Mouse (Mus musculus) hindbrain, embryonic 13.5 days (tissue): ENCODE results near the gene Mvk. TPM values are rescaled to one million over a fixed set of nuclear protein-coding genes. Genes with fewer than 3 reads are reported as not detected.

ENCODE experiments used
- ATAC-seq: fragments of 200-750 bp; cut with Nextera tagmentation; 2 replicates; pipeline ENCODE4 v1.8.0; 2017; ENCODE audit warnings: moderate TSS enrichment; ENCODE audit not compliant: low FRiP score
- H3K27ac ChIP-seq: fragments of 300-500 bp; sonication (generic); 2 replicates; pipeline ENCODE4 v1.5.1; 2015; ENCODE audit warnings: inconsistent platforms, mild to moderate bottlenecking, moderate library complexity
- H3K27me3 ChIP-seq: fragments of 300-500 bp; sonication (generic); 2 replicates; pipeline ENCODE4 v1.6.1; 2015; ENCODE audit warnings: mild to moderate bottlenecking, inconsistent platforms
- H3K36me3 ChIP-seq: fragments of 300-500 bp; sonication (generic); 2 replicates; pipeline ENCODE4 v1.6.1; 2015; ENCODE audit warnings: mild to moderate bottlenecking, inconsistent platforms
- H3K4me1 ChIP-seq: fragments of 300-500 bp; sonication (generic); replicated peaks from 2 replicates; pipeline ENCODE4 v1.6.1; 2015; ENCODE audit warnings: inconsistent platforms
- H3K4me2 ChIP-seq: fragments of 300-500 bp; sonication (generic); 2 replicates; pipeline ENCODE4 v1.6.1; 2015; ENCODE audit warnings: inconsistent platforms, mild to moderate bottlenecking, moderate library complexity
- H3K4me3 ChIP-seq: fragments of 300-500 bp; sonication (generic); 2 replicates; pipeline ENCODE4 v1.5.1; 2015; ENCODE audit warnings: mild to moderate bottlenecking, inconsistent platforms
- H3K9ac ChIP-seq: fragments of 300-500 bp; sonication (generic); 2 replicates; pipeline ENCODE4 v1.6.1; 2015; ENCODE audit warnings: mild to moderate bottlenecking, inconsistent platforms
- H3K9me3 ChIP-seq: fragments of 300-500 bp; sonication (generic); 2 replicates; pipeline ENCODE4 v1.6.1; 2016; ENCODE audit warnings: inconsistent platforms
- WGBS: fragments of 180-500 bp; shearing (Covaris S2); methylation state at CpG from one replicate; pipeline ENCODE4 v1.1.7; 2015; 5-methylcytosine and 5-hydroxymethylcytosine counted together
- polyA plus RNA-seq: library from polyadenylated mRNA; unstranded; fragments of >200 nt; fragmentation: Nextera tagmentation; extraction: Ambion mirVana; gene quantifications from 2 replicates; pipeline ENCODE4 v1.2.1, GENCODE M21; 2015

The Mvk gene
- polyA plus RNA-seq, 1 experiment from 2014 or later: 50.0 TPM

GRCm38 (mm10) chr5:114422591-114422990, 21.5 kb upstream of the Mvk start:
- no peaks in the 10 kb centered on the region for H3K9me3 ChIP-seq
- no peak overlapping the region for H3K9ac ChIP-seq
- 0 out of 2 replicates have a peak overlapping the region, but pooled peaks have one; percentile 6 for H3K27ac ChIP-seq
- H3K4me3 ChIP-seq: no peak overlapping the region
- 50% methylated on average over 5 of the region's 5 CpGs for WGBS
- peaks cover 19% of the 10 kb centered on the region for H3K4me1 ChIP-seq
- no peak for ATAC-seq
- H3K36me3 ChIP-seq: peaks cover 37% of the 10 kb centered on the region
- H3K4me2 ChIP-seq: no peak overlapping the region
- no peaks in the 10 kb centered on the region for H3K27me3 ChIP-seq

- 62% methylated on average over 5 of the region's 5 CpGs for WGBS
- Histone ChIP-seq H3K36me3 (peaks cover 23% of the 10 kb centered on the region), H3K27ac (no peak overlapping the region), H3K27me3 (no peaks in the 10 kb centered on the region), H3K4me2 (no peak overlapping the region), H3K4me1 (peaks cover 27% of the 10 kb centered on the region), H3K9me3 (no peaks in the 10 kb centered on the region), H3K4me3 (no peak overlapping the region), H3K9ac (no peak overlapping the region; the same call in 1 of the 2 replicates)
- ATAC-seq: 0 out of 2 replicates have a peak, but pooled peaks have one; percentile 25
These were observed 20.1 kb upstream of the Mvk start for GRCm38 (mm10) chr5:114423961-114424360.

- Histone ChIP-seq H3K27ac (0 out of 2 replicates have a peak overlapping the region, but pooled peaks have one; percentile 23), H3K4me3 (no peak overlapping the region), H3K9ac (no peak overlapping the region), H3K4me2 (no peak overlapping the region), H3K9me3 (no peaks in the 10 kb centered on the region), H3K4me1 (peaks cover 31% of the 10 kb centered on the region), H3K27me3 (no peaks in the 10 kb centered on the region), H3K36me3 (no peaks in the 10 kb centered on the region)
- ATAC-seq: no peak
- WGBS: 66% methylated on average over 6 of the region's 6 CpGs
These were observed 17.3 kb upstream of the Mvk start for GRCm38 (mm10) chr5:114426732-114427131.

- ATAC-seq: no peak
- Histone ChIP-seq H3K9ac (0 out of 2 replicates have a peak overlapping the region, but pooled peaks have one; percentile 4), H3K4me1 (peaks cover 21% of the 10 kb centered on the region), H3K4me3 (no peak overlapping the region), H3K9me3 (no peaks in the 10 kb centered on the region), H3K36me3 (no peaks in the 10 kb centered on the region), H3K4me2 (no peak overlapping the region), H3K27ac (peak overlapping the region; percentile 46), H3K27me3 (no peaks in the 10 kb centered on the region)
- WGBS: 71% methylated on average over 18 of the region's 18 CpGs
These were observed 15.4 kb upstream of the Mvk start for GRCm38 (mm10) chr5:114428621-114429020.

- no peaks in the 10 kb centered on the region for H3K27me3 ChIP-seq
- H3K9me3 ChIP-seq: no peaks in the 10 kb centered on the region
- peaks cover 16% of the 10 kb centered on the region for H3K4me1 ChIP-seq
- no peak overlapping the region for H3K9ac ChIP-seq
- H3K4me2 ChIP-seq: no peak overlapping the region
- no peak overlapping the region for H3K27ac ChIP-seq
- H3K4me3 ChIP-seq: no peak overlapping the region
- peaks cover 7% of the 10 kb centered on the region for H3K36me3 ChIP-seq
- ATAC-seq: no peak
- WGBS: 90% methylated on average over 7 of the region's 7 CpGs
These were observed 14.3 kb upstream of the Mvk start for GRCm38 (mm10) chr5:114429781-114430180.

GRCm38 (mm10) chr5:114434359-114434758, 9.7 kb upstream of the Mvk start:
- H3K9me3 ChIP-seq: no peaks in the 10 kb centered on the region
- WGBS: 87% methylated on average over 8 of the region's 8 CpGs
- no peak overlapping the region for H3K4me3 ChIP-seq
- no peak overlapping the region for H3K9ac ChIP-seq
- no peaks in the 10 kb centered on the region for H3K27me3 ChIP-seq
- H3K4me1 ChIP-seq: 0 out of 2 replicates have a peak, but pooled peaks cover under 1% of the 10 kb centered on the region
- no peak overlapping the region for H3K27ac ChIP-seq
- no peak overlapping the region for H3K4me2 ChIP-seq
- H3K36me3 ChIP-seq: peaks cover 33% of the 10 kb centered on the region
- ATAC-seq: no peak

GRCm38 (mm10) chr5:114435588-114435987, 8.5 kb upstream of the Mvk start:
- Histone ChIP-seq H3K9me3 (no peaks in the 10 kb centered on the region), H3K4me3 (no peak overlapping the region)

GRCm38 (mm10) chr5:114444368-114444692, 261 bp downstream of the Mvk start:
- 1% methylated on average over 21 of the region's 21 CpGs for WGBS
- H3K9ac ChIP-seq: peak overlapping the region; percentile 82
- H3K36me3 ChIP-seq: peaks cover 29% of the 10 kb centered on the region
- peak overlapping the region; percentile 85 for H3K4me2 ChIP-seq
- H3K27ac ChIP-seq: no peak overlapping the region
- no peaks in the 10 kb centered on the region for H3K9me3 ChIP-seq
- peak overlapping the region; percentile 79 for H3K4me3 ChIP-seq
- ATAC-seq: peak; percentile 59
- no peaks in the 10 kb centered on the region for H3K27me3 ChIP-seq
- peaks cover 12% of the 10 kb centered on the region for H3K4me1 ChIP-seq

More at GRCm38 (mm10) chr5:114435588-114435987, 8.5 kb upstream of the Mvk start:
- Histone ChIP-seq H3K4me2 (no peak overlapping the region), H3K4me1 (no peaks in the 10 kb centered on the region), H3K27ac (no peak overlapping the region), H3K9ac (no peak overlapping the region), H3K36me3 (peaks cover 33% of the 10 kb centered on the region), H3K27me3 (no peaks in the 10 kb centered on the region)
- ATAC-seq: no peak
- WGBS: 94% methylated on average over 14 of the region's 14 CpGs

- ATAC-seq: no peak
- H3K9ac ChIP-seq: no peak overlapping the region
- 94% methylated on average over 4 of the region's 4 CpGs for WGBS
- H3K4me2 ChIP-seq: no peak overlapping the region
- H3K9me3 ChIP-seq: no peaks in the 10 kb centered on the region
- H3K36me3 ChIP-seq: peaks cover 70% of the 10 kb centered on the region
- peaks cover 12% of the 10 kb centered on the region for H3K4me1 ChIP-seq
- no peak overlapping the region for H3K4me3 ChIP-seq
- H3K27ac ChIP-seq: no peak overlapping the region
- no peaks in the 10 kb centered on the region for H3K27me3 ChIP-seq
These were observed 4.9 kb downstream of the Mvk start for GRCm38 (mm10) chr5:114449011-114449410.

- no peak overlapping the region for H3K9ac ChIP-seq
- ATAC-seq: no peak
- WGBS: 69% methylated on average over 9 of the region's 9 CpGs
- H3K36me3 ChIP-seq: peaks cover 31% of the 10 kb centered on the region
- no peak overlapping the region for H3K4me3 ChIP-seq
- H3K27me3 ChIP-seq: no peaks in the 10 kb centered on the region
- H3K27ac ChIP-seq: peak overlapping the region; percentile 18; the same call in 1 of the 2 replicates
- H3K9me3 ChIP-seq: no peaks in the 10 kb centered on the region
- no peak overlapping the region for H3K4me2 ChIP-seq
- peaks cover 14% of the 10 kb centered on the region; the same call in 1 of the 2 replicates for H3K4me1 ChIP-seq
These were observed 12.2 kb downstream of the Mvk start for GRCm38 (mm10) chr5:114456287-114456686.

- ATAC-seq: no peak
- no peak overlapping the region for H3K4me3 ChIP-seq
- H3K9ac ChIP-seq: no peak overlapping the region
- H3K4me2 ChIP-seq: no peak overlapping the region
- peaks cover 16% of the 10 kb centered on the region; the same call in 1 of the 2 replicates for H3K4me1 ChIP-seq
- no peaks in the 10 kb centered on the region for H3K9me3 ChIP-seq
- no peaks in the 10 kb centered on the region for H3K27me3 ChIP-seq
- H3K27ac ChIP-seq: no peak overlapping the region
- WGBS: 79% methylated on average over 16 of the region's 16 CpGs
- peaks cover 22% of the 10 kb centered on the region for H3K36me3 ChIP-seq
These were observed 13.0 kb downstream of the Mvk start for GRCm38 (mm10) chr5:114456995-114457605.

- no peak for ATAC-seq
- Histone ChIP-seq H3K4me1 (peaks cover 41% of the 10 kb centered on the region), H3K27ac (no peak overlapping the region), H3K9me3 (no peaks in the 10 kb centered on the region), H3K27me3 (no peaks in the 10 kb centered on the region; the same call in 1 of the 2 replicates), H3K36me3 (no peaks in the 10 kb centered on the region), H3K9ac (no peak overlapping the region), H3K4me2 (no peak overlapping the region), H3K4me3 (no peak overlapping the region)
- 6% methylated on average over 7 of the region's 7 CpGs for WGBS
These were observed 17.2 kb downstream of the Mvk start for GRCm38 (mm10) chr5:114461238-114461637.
